Mouse (Mus musculus): Measurements from ENCODE around the gene Myl6. TPM values are rescaled to one million over a fixed set of nuclear protein-coding genes. Genes with fewer than 3 reads are reported as not detected.
A peak's percentile ranks its signal among the peaks of the same experiment; 100 is the strongest.
"Not testable (repeated sequence)": the region's sequence is repeated elsewhere in the genome, so short reads cannot be mapped to it uniquely, and the experiment has no call there.

Myl6 gene
- total RNA-seq, 2 experiments from 2014 or later = 353 to 506 TPM

- not testable (repeated sequence) for ATAC-seq (replicated peaks; ENCODE audit: low FRiP score, poor library complexity, severe bottlenecking)
Measured at GRCm38 (mm10) chr10:128492051-128492450, 1.9 kb downstream of the Myl6 start.

DNA sequence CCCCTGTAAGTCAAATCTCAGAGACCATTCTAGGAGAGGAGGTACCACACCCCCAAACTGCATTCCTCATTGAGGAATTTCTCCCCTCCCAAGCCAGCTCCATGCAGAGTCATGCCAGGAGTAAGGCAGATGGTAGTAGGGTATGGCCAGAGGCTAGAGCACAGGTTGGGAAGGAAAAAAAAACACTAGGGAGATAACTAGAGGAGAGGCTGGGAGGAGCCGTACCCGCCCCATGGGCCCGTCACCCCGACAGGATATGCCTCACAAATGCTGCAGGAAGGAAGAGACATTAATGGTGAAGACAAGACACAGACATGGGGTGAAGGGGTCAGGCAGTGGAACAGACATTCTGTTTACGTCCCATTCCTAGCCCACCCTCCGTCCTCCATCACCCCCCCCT lies 2.5 kb downstream of the Myl6 start:
- ATAC-seq (replicated peaks; ENCODE audit: low FRiP score, poor library complexity, severe bottlenecking) = no peak

DNA sequence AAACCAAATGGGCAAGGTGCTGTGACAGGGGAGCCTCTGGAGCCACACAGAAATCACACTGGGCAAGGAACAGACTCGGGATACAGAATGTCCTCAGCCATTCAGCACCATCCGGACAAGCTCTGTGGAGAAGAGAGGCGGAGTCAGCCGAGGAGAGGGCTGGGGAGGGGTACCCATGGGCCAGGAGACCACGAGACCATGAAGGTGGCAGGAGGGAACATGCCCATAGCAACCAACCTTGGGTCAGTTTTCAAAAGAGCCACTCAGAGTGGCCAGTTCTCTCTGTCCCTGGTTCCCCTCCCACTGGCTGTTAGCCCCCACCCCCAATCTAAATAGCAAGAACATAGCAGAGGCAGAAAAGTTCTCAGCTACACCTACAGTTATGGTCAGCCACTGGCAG lies 3.0 kb downstream of the Myl6 start:
- no peak for ATAC-seq (replicated peaks; ENCODE audit: low FRiP score, poor library complexity, severe bottlenecking)

DNA sequence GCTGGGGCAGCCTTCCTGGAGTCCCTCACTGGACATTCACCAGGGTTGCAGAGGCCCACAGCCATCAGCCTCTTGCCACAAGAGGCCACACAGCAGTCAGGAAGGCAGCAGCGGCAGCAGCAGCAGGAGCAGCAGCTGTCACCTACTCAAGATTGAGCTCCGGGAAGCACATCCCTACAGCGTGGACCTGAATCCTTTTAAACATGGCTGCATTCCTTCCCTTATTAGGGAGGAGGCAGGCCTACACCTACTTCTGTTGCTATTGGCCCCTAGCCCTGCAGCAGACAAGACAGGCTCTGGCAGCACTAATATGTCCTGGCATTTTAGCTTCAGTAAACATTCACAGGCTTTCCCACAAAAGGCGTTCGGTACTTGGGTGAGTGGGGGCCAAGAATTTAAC lies 3.7 kb downstream of the Myl6 start:
- ATAC-seq (replicated peaks; ENCODE audit: low FRiP score, poor library complexity, severe bottlenecking) = no peak

DNA sequence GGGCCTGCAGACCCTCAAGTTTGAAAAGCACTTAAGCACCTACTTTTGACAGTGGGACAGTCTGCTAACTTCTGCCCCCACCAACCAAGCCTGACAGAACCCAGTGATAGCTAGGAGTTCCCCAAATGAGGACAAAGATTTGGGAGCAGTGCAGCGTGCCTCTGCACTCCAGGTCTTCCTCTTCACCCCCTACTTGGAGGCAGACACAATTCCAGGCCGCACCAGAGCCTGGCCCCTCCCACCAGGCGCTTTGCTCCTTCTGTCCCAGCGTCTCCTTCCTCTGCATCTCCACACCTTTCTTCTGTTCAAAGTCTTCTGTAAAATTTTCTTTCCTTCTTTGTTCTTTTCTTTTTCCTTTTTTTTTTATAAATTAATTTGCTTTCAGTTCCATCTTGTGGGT lies 4.2 kb downstream of the Myl6 start:
- ATAC-seq (replicated peaks; ENCODE audit: low FRiP score, poor library complexity, severe bottlenecking) = no peak

GRCm38 (mm10) chr10:128489380-128489779 lies 4.6 kb downstream of the Myl6 start:
- ATAC-seq (replicated peaks; ENCODE audit: low FRiP score, poor library complexity, severe bottlenecking) = no peak

- no peak for ATAC-seq (replicated peaks; ENCODE audit: low FRiP score, poor library complexity, severe bottlenecking)
Measured at GRCm38 (mm10) chr10:128488776-128489175, 5.2 kb downstream of the Myl6 start.

- ATAC-seq (replicated peaks; ENCODE audit: low FRiP score, poor library complexity, severe bottlenecking) = no peak
Measured at GRCm38 (mm10) chr10:128487861-128488712, 5.9 kb downstream of the Myl6 start.

GRCm38 (mm10) chr10:128486370-128486769 lies 7.6 kb downstream of the Myl6 start:
- no peak for ATAC-seq (replicated peaks; ENCODE audit: low FRiP score, poor library complexity, severe bottlenecking)

DNA sequence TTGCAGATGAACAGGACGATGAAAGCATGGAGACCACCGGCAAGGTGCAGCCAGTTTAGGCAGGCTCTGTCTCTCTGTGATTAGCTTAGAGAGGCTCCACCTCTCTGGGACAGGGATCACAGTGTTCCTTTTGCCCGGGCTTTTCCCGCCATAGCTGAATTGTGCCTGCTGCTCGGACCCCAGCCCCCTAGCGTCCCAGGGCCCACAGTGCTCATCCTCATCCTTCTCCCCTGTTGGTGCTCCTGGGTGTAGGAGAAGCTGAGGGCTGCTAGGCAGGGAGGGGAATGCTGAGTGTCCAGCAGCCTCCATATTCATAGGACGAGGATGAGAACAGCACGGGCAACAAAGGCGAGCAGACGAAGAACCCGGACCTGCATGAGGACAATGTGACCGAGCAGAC lies 19.6 kb downstream of the Myl6 start:
- no peak for ATAC-seq (replicated peaks; ENCODE audit: low FRiP score, poor library complexity, severe bottlenecking)

DNA sequence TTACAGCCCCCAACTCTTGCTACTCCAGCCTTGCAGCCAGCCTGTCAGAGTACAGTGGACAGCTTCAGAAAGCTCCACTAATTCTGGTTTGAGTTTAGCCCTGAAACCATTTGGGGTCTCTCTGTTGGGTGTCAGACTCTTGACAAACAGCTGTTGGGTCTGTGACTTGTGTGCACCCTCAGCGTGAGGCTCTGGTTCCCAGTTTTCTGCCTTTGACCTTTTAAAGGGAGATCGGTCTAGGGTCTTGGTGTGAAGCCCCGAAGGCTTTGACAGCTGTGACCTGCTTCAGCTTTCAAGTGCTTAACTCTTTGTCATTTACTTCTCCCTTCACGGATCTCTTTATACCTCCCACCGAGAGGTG lies 33.7 kb downstream of the Myl6 start:
- no peak for ATAC-seq (replicated peaks; ENCODE audit: low FRiP score, poor library complexity, severe bottlenecking)

- ATAC-seq (replicated peaks; ENCODE audit: low FRiP score, poor library complexity, severe bottlenecking) = peak; percentile 32
Measured at GRCm38 (mm10) chr10:128459409-128460269, 34.3 kb downstream of the Myl6 start.

DNA sequence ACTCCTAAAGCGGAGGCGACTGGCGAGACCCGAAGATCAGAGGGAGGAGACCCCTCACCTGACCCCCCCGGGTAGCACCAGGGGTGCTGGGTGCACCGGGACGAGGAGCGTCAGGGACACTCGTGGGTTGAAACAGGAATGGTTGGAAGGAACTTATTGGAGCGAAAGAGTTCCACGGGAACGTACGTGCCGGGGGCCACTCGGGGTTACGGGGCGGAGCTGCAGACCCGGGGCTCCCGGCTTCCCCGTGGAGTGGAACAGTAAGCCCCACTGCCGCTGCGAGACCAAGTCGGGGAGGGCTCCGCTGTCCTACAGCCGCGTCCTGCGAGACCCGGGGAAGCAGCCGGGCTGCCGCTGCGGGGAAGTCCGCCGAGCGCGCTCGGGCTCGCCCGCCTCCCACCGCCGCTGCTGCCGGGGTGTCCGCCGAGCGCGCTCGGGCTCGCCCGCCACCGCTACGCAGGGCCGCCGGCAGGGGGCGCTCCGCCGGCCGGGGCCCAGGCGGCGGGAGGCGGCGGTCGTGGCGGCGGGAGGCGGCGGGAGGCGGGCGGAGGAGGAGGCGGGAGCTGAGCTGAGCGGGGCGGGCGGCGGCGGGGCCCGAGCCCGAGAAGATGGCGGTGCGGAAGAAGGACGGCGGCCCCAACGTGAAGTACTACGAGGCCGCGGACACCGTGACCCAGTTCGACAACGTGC lies 35.1 kb downstream of the Myl6 start, which contains the start of gene Smarcc2:
TSS of gene Smarcc2 (plus strand) at position 530 of the 690 bp plus-strand sequence.
- peak; percentile 78 for ATAC-seq (replicated peaks; ENCODE audit: low FRiP score, poor library complexity, severe bottlenecking)

DNA sequence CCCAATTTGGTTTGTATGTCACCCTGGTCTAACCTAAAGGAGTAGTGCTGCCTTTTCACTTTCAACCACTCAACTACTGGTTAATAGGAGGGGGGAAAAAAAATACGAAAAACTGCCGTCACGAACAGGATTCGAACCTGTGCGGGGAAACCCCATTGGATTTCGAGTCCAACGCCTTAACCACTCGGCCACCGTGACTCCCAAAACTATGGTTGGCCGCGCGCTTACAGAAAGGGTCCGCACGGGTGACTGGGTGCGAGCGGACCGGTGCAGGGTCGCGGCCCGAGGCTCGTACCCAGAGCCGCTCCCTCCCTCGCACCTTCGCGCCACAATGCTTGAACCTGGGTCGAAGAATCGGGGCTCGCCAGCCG lies 35.6 kb downstream of the Myl6 start:
- peak; percentile 62 for ATAC-seq (replicated peaks; ENCODE audit: low FRiP score, poor library complexity, severe bottlenecking)

GRCm38 (mm10) chr10:128457676-128458075 lies 36.3 kb downstream of the Myl6 start:
- no peak for ATAC-seq (replicated peaks; ENCODE audit: low FRiP score, poor library complexity, severe bottlenecking)

DNA sequence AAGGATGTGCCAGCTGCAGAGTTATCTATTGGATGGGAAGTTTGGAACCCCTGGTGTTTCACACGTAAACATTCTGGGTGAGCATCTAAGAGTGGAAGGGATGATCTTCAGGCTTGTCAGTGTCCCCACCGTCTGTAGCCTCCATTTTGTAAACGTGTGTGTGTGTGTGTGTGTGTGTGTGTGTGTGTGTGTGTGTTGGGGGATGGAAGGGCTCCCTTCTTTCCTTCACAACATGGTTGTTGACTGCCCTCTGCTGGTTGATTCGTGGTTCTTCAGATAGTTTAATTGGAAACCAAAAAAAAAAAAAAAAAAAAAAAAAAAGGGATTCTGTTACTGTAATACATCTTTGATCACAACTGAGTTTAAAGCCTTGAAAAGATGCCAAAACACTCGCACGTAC lies 38.7 kb downstream of the Myl6 start:
- ATAC-seq (replicated peaks; ENCODE audit: low FRiP score, poor library complexity, severe bottlenecking) = 0 out of 2 replicates have a peak, but pooled peaks have one; percentile 35

DNA sequence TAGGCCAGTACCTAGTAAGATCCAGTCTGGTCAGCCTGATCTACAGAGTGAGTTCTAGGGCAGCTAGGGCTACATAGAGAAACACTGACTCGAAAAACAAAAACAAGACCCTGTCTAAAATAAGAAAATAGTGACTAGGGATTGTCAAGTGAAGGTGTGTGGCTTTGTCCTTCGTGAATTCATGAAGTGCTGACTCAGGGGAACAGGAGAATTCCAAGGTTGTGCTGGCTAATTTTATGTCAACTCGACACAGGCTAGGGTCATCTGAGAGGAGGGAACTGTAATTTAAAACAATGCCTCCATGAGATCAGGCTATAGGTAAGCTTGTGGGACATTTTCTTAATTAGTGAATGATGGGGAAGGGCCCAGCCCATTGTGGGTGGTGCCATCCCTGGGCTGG lies 39.5 kb downstream of the Myl6 start:
- ATAC-seq (replicated peaks; ENCODE audit: low FRiP score, poor library complexity, severe bottlenecking) = no peak

DNA sequence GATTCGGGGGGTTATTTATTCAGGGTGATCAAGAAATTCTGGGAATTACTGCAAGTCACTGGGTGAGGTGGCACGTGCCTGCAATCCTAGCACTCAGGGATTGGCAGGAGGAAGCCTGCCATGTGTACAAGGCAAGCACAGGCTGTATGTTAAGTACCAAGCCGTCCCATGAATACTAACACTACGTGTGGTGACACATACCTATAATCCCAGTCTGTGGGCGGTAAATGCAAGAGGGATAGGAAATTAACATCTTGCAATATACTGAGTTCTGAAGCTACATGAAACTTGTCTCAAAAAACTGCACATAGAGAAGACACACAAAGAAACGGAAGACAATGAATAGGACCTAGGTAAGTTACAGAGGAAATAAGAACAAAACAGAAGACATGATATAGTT lies 42.9 kb downstream of the Myl6 start:
- ATAC-seq (replicated peaks; ENCODE audit: low FRiP score, poor library complexity, severe bottlenecking) = no peak

- no peak for ATAC-seq (replicated peaks; ENCODE audit: low FRiP score, poor library complexity, severe bottlenecking)
Measured at GRCm38 (mm10) chr10:128445407-128445806, 48.5 kb downstream of the Myl6 start.

- ATAC-seq (replicated peaks; ENCODE audit: low FRiP score, poor library complexity, severe bottlenecking) = no peak
Measured at GRCm38 (mm10) chr10:128444354-128444753, 49.6 kb downstream of the Myl6 start.
